Mouse (Mus musculus) bone marrow macrophage, adult 2 months (primary cell): ENCODE measurements around the gene Rgs10.

Source experiments
- CTCF ChIP-seq: IDR thresholded peaks from 2 replicates; pipeline ENCODE4 v1.5.1; 2012; ENCODE audit warnings: low read depth, mild to moderate bottlenecking, low read length, moderate library complexity
- POLR2A ChIP-seq: IDR thresholded peaks from 2 replicates; pipeline ENCODE4 v1.6.1; 2012; ENCODE audit warnings: mild to moderate bottlenecking, low read depth, low read length, borderline replicate concordance

- no peak for TF ChIP-seq POLR2A
- no peak for TF ChIP-seq CTCF
Observed at GRCm38 (mm10) chr7:128376206-128376701, 42.3 kb downstream of the Rgs10 start.
